Mouse (Mus musculus) ovary, postnatal 14 days (tissue): Measurements from ENCODE around the gene Slc10a6.

ENCODE experiments used
- DNase-seq: peaks from one replicate; pipeline ENCODE4 v3.0.0; 2022; ENCODE audit warnings: low spot score

Gene Slc10a6

DNA sequence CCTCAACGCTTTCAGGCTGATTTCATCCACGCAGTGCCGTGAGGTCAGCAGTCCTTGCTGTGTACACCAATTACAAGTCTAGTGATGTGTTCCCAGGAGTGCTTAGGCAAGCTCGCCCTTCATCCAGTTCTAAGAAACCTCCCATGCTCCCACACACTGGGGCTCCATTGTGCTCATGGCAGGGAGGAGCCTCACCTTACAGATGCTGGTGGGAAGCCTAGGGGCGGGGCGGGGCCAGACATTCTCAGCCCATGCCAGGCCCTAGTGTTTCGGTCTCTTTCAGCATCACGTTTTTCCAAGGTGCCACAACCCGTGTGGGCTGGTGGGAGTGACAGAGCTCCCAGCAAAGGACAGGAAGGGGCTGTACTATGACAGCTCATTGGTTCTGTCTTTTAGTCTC is 12.0 kb downstream of the Slc10a6 start:
- DNase-seq, result no peak

DNA sequence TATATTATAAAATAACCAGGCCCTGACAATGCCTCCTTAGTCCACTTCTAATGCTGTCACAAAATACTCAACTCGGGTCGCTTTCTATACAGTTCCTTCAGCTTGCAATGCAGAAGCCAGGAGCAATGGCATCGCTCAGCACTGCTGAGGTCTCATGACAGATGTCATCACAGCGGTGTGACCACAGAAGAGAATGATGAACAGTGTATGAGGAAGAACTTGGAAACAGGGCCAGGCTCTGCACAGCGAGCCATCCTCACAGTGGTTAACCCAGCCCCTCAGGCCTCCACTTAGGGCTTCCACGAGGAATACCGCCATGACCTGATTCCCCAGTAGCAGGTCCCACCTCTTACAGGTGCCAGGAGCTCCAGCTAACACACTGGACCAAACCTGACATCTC is 14.8 kb downstream of the Slc10a6 start:
- DNase-seq, result no peak

DNA sequence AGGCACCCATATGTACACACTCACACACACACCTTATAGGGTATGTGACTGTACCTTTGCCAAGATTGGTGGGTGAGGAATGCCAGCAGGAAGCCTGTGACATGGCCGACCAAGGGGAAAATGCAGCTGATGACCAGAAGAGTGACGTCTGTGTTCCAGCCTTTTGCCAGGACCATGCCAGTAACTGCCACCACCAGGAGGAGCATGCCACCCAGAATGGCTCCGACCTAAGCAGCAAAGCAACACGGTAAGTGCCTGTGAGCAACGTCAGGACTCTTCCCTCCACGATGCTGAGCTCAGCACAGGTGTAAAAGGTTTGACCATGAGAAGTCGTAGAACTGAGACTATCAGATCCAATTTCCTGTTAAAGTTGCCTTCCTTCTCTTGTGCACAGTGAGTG is 16.9 kb downstream of the Slc10a6 start:
- DNase-seq, result no peak

DNA sequence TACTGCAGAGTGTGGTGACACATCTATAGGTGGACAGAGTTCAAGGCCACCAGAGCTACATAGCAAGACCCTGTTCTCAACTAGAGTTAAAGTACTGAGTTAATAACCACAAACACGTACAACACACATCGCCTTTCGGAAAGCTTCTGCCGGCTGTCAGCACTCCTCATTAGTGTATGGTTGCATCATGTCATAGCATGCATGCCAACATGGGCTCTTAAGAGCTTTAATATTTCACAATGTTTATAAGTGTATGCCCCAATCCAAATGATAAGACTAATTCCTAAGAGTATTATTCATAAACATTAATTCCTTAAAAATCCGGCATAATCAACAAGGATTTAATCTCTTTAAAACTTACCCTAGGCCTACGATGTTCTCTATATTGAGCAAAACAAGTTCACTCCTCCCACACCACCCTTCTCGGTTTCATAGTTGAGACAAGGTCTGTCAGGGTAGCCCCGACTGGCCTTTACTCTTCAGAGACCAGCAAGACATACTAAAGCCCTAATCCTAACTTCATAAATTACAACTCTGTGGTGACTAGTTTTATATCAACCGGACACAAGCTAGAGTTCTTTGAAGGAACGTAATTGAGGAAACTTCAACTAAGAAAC is 18.2 kb downstream of the Slc10a6 start:
- no peak for DNase-seq

DNA sequence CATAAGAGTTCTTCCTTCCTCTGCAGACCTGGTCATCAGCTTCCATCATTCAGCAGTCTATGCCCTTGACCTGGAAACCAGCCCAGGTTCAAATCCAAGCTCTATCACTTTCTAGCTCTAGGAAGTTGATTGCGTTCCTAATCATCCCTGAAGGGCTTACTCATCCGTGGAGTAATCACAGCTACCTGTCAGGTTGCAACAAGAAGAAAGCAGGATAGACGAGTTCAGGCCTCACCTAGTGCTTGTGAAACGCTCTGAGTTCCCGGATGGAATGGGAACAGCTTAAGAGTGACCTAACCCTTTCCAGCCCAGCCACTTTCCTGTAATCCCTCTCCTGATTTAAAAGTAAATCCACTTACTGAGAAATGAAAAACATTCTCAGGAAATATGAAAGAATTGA is 19.1 kb downstream of the Slc10a6 start:
- DNase-seq, result no peak

DNA sequence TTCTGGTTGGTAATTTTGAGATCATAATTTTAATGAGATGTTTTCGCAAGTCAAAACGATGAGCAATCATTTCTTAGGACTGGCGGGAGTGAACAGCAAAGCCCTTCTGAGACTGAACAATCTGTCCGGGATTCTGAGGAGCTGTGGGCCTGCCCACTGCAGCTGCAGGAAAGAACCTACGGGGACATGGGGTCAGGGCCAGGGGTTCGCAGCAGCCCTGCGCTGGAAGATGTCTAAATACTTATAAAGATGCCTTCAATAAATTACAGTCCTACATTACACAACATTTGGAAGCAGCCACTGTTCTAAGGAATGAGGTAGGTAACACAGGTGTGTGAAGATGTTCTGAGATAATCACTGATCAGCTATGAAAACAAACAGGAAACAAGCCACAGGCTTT is 23.5 kb downstream of the Slc10a6 start:
- DNase-seq, result no peak

DNA sequence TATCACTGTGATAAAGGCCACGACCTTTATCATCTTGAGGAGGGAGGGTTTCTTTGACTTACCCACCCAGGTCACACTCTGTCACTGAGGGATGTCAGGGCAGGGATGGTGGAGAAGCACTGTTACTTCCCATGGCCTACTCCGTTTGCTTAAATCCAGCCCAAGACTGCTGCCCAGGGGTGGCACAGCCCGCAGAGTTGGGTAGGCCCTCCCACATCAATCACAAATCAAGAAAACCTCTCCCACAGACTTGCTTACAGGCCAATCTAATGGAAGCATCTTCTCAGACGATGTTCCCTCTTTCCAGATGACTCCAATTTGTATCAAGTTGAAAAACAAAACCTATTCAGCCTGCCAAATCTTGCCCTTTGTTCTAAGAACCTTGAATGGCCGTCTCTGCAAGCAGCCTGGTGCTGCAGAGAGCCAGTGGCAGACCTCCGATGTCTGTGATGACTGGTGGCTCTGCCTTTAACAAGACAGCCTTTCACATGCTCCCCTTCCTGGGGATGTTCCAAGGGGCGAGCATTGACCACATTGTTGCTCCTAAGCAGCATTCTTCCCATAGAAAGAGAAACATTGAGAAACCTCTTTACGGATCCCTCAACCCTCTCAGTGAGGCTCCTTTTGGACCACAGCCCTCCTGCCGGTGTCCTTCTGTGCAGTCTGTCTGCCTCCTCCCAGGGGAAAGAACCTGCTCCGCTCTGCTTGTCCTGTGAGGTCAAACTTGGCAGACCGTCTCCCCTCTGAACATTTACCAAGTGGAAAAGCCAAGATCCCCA is 25.9 kb downstream of the Slc10a6 start:
- DNase-seq, result peak; percentile 17

DNA sequence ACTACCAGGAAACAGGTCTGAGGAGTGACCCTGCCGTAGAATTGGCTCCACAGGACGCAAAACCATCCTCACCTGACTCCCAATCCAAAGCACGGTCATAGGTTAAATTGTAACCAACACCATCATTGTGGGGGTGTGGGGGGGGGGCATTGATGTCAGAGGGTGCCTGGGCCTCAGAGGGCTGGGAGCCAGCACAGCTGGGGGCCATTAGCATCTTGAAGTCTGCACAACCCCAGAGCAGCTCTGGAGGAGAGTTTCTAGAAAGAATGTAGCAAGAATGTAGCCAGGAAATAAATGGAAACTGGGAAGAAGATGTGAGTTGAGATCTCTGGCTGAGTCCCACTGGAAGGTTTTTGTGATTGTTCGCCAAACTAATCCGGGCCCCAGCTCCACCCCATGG is 30.3 kb downstream of the Slc10a6 start:
- DNase-seq, result no peak

DNA sequence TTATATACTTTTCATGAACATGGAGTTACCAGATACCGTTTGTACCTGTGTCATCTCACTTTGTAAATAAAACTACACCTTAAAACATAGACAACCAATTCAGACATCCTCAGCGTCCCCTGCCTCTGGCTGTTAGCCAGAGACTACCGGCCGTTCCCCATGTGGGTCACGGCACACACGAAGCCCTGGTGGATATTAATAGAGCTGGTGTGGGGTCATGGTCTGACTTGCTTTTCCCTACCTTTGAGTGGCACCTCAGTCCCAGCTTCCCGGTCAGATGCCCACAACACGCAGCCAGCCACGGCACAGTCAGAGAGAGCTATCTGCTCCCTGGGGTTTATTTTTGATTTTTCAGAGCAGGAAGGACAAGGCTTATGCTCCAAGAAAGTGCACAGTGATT is 30.9 kb downstream of the Slc10a6 start:
- DNase-seq, result no peak

DNA sequence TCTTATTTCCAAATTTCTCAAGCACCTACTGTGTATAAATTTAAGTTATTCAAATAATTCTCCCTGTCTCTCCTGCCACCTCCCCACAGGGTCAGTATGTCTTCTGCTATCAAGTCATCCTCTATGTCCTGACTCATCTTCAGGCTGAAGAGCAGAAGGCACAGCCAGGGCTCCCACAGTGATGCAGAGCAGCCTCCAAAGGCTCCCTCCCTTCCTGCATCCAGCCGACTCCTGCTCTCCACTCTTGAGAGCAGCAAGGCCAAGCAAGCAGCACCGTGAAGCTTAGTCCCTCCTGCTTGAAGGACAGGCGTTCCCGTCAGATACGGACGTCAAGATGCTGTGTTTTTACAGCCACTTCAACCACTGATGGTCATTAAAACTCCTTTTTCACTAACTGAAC is 31.6 kb downstream of the Slc10a6 start:
- no peak for DNase-seq

DNA sequence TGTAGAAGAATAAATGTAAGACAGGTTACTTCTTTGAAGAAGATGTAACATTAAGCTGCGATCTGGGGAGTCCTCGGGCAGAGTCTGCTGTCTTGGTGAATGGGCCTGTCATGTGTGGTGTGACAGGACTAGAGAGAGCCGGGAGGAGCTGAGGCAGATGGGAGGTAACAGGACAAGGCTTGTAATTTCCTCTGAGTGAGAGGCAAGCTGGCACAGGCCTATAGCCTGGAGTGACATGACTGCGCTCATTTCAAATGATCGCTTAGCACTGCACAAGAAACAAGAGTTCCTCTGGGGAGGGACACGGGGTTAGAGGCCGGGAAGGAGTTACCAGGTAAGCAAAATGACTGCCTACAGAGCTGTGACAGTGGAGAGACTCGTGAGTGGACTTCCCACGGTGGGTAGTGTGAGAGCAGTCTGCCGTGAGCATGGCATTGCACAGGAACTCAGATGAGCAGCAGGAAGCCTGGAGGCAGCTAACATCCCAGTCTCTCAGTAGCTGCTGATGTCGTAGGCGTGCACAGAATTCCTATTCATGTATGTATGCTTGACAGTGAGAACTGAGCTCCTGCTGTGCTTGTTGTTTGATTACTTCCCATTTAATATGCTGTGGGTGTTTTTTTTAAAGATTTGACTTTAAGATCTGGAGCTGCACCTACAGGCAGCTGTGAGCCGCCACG is 32.6 kb downstream of the Slc10a6 start:
- DNase-seq, result no peak

DNA sequence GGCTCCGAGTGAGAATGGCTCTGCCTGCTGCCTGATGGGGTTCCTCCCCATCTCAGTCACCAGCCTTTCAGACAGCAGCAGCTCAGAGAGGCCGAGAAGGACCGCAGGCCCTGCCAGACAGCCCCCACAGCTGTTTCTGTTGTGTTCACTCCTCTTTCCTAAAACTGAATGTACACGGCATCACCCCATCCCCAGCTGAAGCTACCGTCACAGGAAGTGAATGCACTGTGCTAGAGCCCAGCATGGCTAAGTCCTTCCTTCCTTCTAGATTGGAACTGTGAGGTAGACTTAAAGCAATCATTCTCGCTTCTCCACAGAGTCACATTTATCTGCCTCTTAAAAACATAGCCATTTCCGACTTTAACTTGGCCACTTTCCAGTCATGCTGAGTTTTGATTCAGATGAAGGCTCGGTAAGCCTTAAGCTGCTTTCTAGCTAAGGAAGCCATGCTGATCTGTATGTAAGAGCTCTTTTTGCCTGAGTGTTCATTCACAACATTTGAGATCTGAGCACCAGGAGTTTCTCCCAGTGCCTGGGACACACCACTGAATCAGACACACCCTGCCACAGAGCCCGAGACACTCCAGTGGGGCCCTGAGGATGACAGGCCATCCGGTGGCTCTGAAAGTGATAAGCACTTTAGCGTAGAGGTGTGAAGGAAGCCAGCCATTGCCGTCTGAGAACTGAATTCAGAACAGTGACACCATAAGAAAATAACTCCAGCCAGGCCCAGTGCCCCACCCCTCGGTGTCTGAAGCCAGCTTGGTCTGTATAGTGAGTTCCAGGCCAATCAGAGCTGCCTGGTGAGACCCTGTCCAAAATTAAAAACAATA is 33.6 kb downstream of the Slc10a6 start:
- no peak for DNase-seq

DNA sequence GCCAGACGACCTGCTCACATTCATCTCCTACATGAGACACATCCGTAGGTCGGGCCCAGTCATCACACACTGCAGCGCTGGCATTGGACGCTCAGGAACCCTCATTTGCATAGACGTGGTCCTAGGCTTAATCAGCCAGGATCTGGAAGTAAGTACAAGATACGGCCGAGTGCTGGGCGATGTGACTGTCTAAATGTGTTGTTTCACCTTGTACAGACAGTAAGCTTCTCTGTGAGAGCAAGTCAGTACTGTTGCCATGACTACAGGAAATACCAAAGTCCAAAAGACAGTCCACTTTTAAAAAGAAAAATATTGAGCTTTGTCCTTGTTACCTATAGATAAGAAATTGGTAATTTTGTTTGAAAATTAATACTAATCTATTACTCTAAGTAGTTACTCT is 35.6 kb downstream of the Slc10a6 start:
- DNase-seq, result no peak

DNA sequence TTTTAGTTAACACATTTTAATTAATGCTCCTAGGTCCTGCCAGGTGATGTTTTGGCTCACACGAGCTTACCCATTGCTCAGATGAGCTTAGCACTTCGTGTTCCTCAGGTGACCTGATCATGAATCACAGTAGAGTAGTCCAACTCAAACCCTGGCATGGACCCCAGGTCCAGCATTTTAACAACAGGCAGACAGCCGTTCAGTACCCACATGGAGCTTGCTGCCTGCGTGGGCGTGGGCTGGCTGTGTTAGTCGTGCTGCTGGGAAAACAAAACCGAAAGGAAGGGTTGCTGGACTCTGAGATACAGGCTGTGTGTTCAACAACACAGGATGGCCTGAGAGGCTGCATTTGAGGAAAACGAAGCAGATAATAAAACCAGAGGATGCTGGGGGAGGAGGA is 36.5 kb downstream of the Slc10a6 start:
- no peak for DNase-seq

DNA sequence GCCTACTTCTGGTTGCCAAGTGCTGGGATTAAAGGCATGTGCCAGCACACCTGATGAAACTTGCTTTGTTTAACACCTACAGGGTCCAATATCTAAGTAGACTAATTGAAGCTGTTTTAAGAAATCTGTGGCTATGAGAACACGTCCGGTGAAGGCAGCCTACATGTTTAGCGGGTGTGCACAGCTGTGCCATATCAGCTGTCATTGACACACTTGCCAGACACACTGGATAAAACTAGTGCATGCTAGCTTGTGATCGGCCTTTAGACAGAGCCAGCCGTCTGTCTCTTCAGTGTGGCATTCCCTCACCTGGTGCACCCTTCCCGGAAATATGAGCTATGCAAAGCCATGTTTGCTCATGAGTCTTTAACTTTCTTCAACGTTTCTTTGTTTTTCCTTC is 37.4 kb downstream of the Slc10a6 start:
- DNase-seq, result no peak

DNA sequence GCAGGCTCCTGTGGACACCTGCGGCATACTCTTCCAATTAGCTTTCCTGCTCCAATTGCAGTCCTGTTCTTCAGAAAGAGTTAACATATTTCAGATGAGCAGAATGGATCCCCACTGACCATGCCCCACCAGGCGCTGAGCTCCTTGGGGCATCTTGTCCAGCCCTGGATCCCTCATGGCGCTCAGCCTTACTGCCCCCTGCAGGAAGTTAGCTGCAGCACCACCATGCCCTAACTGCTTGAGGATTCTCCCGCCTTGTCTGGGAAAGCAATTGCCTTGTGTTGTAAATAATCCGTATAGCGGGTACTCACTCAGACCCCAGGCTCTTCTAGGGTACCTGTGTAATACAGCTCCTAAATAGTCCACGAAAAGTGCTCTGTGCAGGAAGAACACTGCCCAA is 42.0 kb downstream of the Slc10a6 start:
- no peak for DNase-seq

DNA sequence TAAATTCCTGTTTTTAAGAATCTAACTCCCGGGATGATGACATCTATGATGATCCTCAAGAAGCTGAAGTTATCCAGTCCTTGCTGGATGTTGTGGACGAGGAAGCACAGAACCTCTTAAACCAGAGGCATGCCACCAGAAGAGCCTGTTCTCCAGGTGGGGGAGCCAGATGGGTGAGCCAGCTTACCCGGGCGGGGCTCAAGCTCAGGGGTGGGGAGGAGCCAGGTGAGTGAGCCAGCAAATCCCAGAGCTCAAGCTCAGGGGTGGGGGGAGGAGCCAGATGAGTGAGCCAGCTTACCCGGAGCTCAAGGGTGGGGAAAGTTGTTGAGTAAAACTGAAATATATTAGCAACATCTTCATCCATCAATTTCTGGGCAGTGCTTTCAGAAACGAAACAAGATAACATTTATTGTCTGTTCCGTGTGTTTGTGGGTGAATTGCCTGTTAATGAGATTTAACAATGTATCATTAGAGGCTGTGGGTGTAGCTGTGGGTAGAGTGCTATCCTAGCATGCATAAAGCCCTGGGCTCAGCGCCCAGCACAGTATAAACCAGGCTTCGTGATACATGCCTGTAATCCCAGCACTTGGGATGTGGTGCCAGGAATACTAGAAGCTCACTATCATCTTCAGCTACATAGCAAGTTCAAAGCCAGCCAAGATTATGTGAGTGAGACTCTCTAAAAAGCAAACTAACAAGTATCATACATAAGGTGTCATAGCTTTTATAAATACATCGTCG is 49.4 kb downstream of the Slc10a6 start:
- DNase-seq, result no peak

DNA sequence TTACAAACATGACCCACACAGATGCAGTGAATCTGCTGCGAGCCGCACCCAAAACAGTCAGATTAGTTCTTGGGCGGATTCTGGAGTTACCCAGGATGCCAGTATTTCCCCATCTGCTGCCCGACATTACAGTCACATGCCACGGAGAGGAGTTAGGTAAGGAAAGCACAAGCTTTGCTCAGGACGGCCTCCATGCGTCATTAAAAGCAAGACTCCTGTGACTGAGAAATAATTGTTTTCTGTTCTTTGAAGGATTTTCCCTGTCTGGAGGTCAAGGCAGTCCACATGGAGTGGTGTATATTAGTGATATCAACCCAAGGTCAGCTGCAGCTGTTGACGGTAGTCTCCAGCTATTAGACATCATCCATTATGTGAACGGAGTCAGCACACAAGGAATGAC is 59.8 kb downstream of the Slc10a6 start:
- DNase-seq, result no peak

DNA sequence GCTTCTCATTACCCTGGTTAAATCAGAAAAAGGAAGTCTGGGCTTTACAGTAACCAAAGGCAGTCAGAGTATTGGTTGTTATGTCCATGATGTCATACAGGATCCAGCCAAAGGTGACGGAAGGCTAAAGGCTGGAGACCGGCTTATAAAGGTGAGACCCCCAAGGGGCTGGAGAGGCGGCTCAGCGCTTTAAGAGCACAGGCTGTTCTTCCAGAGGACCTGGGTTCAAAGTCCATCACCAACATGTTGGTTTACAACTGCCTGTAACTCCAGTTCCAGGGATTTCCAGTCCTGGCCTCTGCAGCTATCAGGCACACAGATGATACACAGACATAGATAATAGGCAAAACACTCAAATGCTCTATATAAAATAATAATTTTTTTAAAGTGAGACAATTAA is 61.2 kb downstream of the Slc10a6 start:
- DNase-seq, result no peak

DNA sequence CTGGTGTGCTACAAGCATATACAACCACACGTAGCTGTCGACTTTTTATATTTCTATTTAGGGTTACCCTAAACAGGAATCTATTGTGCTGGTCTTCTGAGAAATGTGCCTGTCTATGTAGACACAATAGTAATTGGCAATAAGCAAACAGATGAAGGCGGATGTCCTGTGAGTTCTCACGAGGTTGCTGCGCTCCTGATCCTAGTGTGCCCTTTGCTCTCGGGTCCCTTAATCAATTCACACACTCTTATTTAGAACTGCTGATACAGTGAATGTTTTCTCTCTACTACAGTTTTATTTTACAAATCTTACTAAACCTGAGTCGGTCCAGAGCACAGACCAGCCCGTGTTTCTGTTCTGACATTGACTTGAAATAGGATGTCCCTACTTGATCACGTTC is 68.7 kb downstream of the Slc10a6 start:
- no peak for DNase-seq
